Mouse (Mus musculus): ENCODE results near the gene Eef1akmt1. TPM values are rescaled to one million over a fixed set of nuclear protein-coding genes. Genes with fewer than 3 reads are reported as not detected.

The Eef1akmt1 gene
- polyA plus RNA-seq (2017; shearing (Covaris generic)): 100 to 1,000 TPM; 125 to 148 TPM

- ATAC-seq: peak; percentile 100
These were observed at the start of gene Eef1akmt1 for GRCm38 (mm10) chr14:57571155-57572133. Gene Eef1akmt1 (minus strand): TSS chr14:57571612.

- ATAC-seq: no peak
These were observed 49.3 kb upstream of the Eef1akmt1 start for GRCm38 (mm10) chr14:57620598-57621236.

- ATAC-seq: peak; percentile 33
These were observed 48.1 kb upstream of the Eef1akmt1 start for GRCm38 (mm10) chr14:57619487-57619886.

GRCm38 (mm10) chr14:57617675-57618074, 46.3 kb upstream of the Eef1akmt1 start:
- ATAC-seq: peak; percentile 56

- peak; percentile 55 for ATAC-seq
These were observed 45.0 kb upstream of the Eef1akmt1 start for GRCm38 (mm10) chr14:57616339-57616965.

GRCm38 (mm10) chr14:57615828-57616227, 44.4 kb upstream of the Eef1akmt1 start:
- no peak for ATAC-seq

GRCm38 (mm10) chr14:57611034-57611433, 39.6 kb upstream of the Eef1akmt1 start:
- ATAC-seq: peak; percentile 54

GRCm38 (mm10) chr14:57609816-57610329, 38.5 kb upstream of the Eef1akmt1 start:
- ATAC-seq: no peak

- ATAC-seq: no peak
These were observed 36.1 kb upstream of the Eef1akmt1 start for GRCm38 (mm10) chr14:57607500-57607899.

GRCm38 (mm10) chr14:57606663-57607365, 35.4 kb upstream of the Eef1akmt1 start:
- no peak for ATAC-seq

- peak; percentile 53 for ATAC-seq
These were observed 21.9 kb upstream of the Eef1akmt1 start for GRCm38 (mm10) chr14:57593279-57593678.

- ATAC-seq: no peak
These were observed 20.4 kb upstream of the Eef1akmt1 start for GRCm38 (mm10) chr14:57591830-57592229.

GRCm38 (mm10) chr14:57576364-57577060, 5.1 kb upstream of the Eef1akmt1 start:
- ATAC-seq: no peak

GRCm38 (mm10) chr14:57574792-57575587, 3.6 kb upstream of the Eef1akmt1 start:
- no peak for ATAC-seq

GRCm38 (mm10) chr14:57565626-57566025, 5.8 kb downstream of the Eef1akmt1 start:
- no peak for ATAC-seq

- no peak for ATAC-seq
These were observed 14.5 kb downstream of the Eef1akmt1 start for GRCm38 (mm10) chr14:57556922-57557321.

- ATAC-seq: no peak
These were observed 15.8 kb downstream of the Eef1akmt1 start for GRCm38 (mm10) chr14:57555471-57556070.

- no peak for ATAC-seq
These were observed 17.0 kb downstream of the Eef1akmt1 start for GRCm38 (mm10) chr14:57554434-57554833.

GRCm38 (mm10) chr14:57552945-57553344, 18.5 kb downstream of the Eef1akmt1 start:
- no peak for ATAC-seq

- no peak for ATAC-seq
These were observed 24.4 kb downstream of the Eef1akmt1 start for GRCm38 (mm10) chr14:57547062-57547461.

Measured in activated CD4-positive, CD25-positive, alpha-beta regulatory T cell, adult 4 months (primary cell).